Mouse (Mus musculus): ENCODE results near the gene Cbx7. TPM values are rescaled to one million over a fixed set of nuclear protein-coding genes. Genes with fewer than 3 reads are reported as not detected.

The Cbx7 gene
- polyA plus RNA-seq, 1 experiment from 2014 or later: 0.89 TPM

- peak within 1 kb of the TSS; percentile 71 for H3K4me3 ChIP-seq (replicated peaks)
- peaks cover 5% of the 10 kb centered on the region for H3K36me3 ChIP-seq
- peak within 1 kb of the TSS; percentile 95 for H3K4me2 ChIP-seq
- H3K9ac ChIP-seq: peak within 1 kb of the TSS; percentile 87
- peaks cover 62% of the 10 kb centered on the region for H3K4me1 ChIP-seq (replicated peaks)
- ATAC-seq (ENCODE audit: low read depth) (peak; percentile 57), DNase-seq (peak; percentile 76)
- H3K9me3 ChIP-seq (replicated peaks): no peaks in the 10 kb centered on the region
- H3K27ac ChIP-seq: peak within 1 kb of the TSS; percentile 90
- no peaks in the 10 kb centered on the region for H3K27me3 ChIP-seq
- WGBS (ENCODE audit: insufficient replicate concordance): under 1% methylated on average over 20 of the region's 20 CpGs
Observed at GRCm38 (mm10) chr15:79891436-79892212, 79.3 kb downstream of the Cbx7 start, which contains the start of gene Apobec3. Gene Apobec3, plus strand, starts transcription at chr15:79891659.

GRCm38 (mm10) chr15:79884820-79885219 lies 86.1 kb downstream of the Cbx7 start:
- WGBS (ENCODE audit: insufficient replicate concordance): 70% methylated on average over 5 of the region's 5 CpGs
- H3K27me3 ChIP-seq: peaks cover 21% of the 10 kb centered on the region
- H3K9me3 ChIP-seq (replicated peaks): no peaks in the 10 kb centered on the region
- H3K4me1 ChIP-seq (replicated peaks): peaks cover 18% of the 10 kb centered on the region
- DNase-seq: no peak
- H3K36me3 ChIP-seq: no peaks in the 10 kb centered on the region
- no peak overlapping the region for H3K4me2 ChIP-seq
- no peak overlapping the region for H3K27ac ChIP-seq
- no peak overlapping the region for H3K4me3 ChIP-seq (replicated peaks)
- no peak overlapping the region for H3K9ac ChIP-seq
- no peak for ATAC-seq (ENCODE audit: low read depth)

GRCm38 (mm10) chr15:79883352-79883822 lies 87.5 kb downstream of the Cbx7 start:
- WGBS (ENCODE audit: insufficient replicate concordance): under 1% methylated on average over 30 of the region's 30 CpGs
- DNase-seq: peak; percentile 78

GRCm38 (mm10) chr15:79882623-79883267 lies 88.2 kb downstream of the Cbx7 start:
- H3K4me1 ChIP-seq (replicated peaks): peaks cover 16% of the 10 kb centered on the region
- ATAC-seq (ENCODE audit: low read depth) (no peak), DNase-seq (no peak)
- H3K4me2 ChIP-seq: peak overlapping the region; percentile 75
- peaks cover 21% of the 10 kb centered on the region for H3K27me3 ChIP-seq
- no peaks in the 10 kb centered on the region for H3K36me3 ChIP-seq
- no peaks in the 10 kb centered on the region for H3K9me3 ChIP-seq (replicated peaks)
- H3K4me3 ChIP-seq (replicated peaks): peak overlapping the region; percentile 62
- WGBS (ENCODE audit: insufficient replicate concordance): 27% methylated on average over 19 of the region's 19 CpGs
- H3K27ac ChIP-seq: no peak overlapping the region
- peak overlapping the region; percentile 65; the same call in 1 of the 2 replicates for H3K9ac ChIP-seq

More at GRCm38 (mm10) chr15:79883352-79883822, 87.5 kb downstream of the Cbx7 start:
- ATAC-seq (ENCODE audit: low read depth): peak; percentile 85
- 0 out of 2 replicates have a peak overlapping the region, but pooled peaks have one; percentile 36 for H3K27ac ChIP-seq
- H3K36me3 ChIP-seq: no peaks in the 10 kb centered on the region
- peak overlapping the region; percentile 75 for H3K4me2 ChIP-seq
- H3K9ac ChIP-seq: peak overlapping the region; percentile 65
- H3K4me3 ChIP-seq (replicated peaks): peak overlapping the region; percentile 62
- H3K27me3 ChIP-seq: peaks cover 21% of the 10 kb centered on the region
- peaks cover 16% of the 10 kb centered on the region for H3K4me1 ChIP-seq (replicated peaks)
- no peaks in the 10 kb centered on the region for H3K9me3 ChIP-seq (replicated peaks)

DNA sequence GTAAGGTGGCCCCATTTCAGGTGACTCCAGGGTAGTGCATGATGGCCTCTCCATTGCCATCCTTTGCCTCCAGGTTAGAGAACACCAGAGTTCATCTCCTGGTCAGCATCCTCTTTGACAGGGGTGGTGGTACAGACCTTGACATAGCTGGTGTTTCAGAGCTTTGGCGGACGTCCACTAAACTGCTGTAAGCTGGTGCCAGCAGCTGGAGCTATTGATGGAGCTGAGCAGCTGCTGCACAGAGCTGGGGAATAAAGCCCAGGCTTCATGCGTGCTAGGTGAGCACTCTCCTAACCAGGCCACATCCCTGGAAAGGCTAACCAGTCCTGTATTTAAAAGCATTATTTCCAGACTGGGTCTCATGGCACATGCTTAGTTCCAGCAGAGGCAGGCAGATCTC lies 90.4 kb downstream of the Cbx7 start:
- Histone ChIP-seq H3K9ac (no peak overlapping the region), H3K4me1 (replicated peaks) (peaks cover 11% of the 10 kb centered on the region), H3K36me3 (no peaks in the 10 kb centered on the region), H3K9me3 (replicated peaks) (no peaks in the 10 kb centered on the region), H3K4me2 (no peak overlapping the region), H3K27ac (no peak overlapping the region), H3K4me3 (replicated peaks) (no peak overlapping the region), H3K27me3 (peaks cover 21% of the 10 kb centered on the region)
- ATAC-seq (ENCODE audit: low read depth) (no peak), DNase-seq (no peak)
- 67% methylated on average over 3 of the region's 3 CpGs for WGBS (ENCODE audit: insufficient replicate concordance)

DNA sequence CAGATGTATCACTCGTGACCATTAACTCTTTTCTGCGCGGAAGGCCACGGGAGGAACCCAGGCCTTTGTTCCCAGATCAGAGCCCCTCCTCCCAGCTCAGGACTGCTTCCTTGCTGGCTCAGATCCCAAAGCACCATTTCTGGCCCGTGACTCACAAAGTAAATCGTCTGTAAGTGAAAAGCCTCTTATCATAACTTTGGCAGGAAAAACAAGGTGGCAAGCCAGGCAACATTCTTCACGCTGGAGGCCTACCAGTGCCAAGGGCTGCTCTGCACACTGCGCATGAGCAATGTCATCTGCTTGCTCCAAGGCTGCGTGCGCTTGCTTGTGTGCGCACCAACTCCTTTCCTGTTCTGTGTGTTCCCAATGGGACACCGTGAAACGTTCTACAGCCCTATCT lies 91.6 kb downstream of the Cbx7 start:
- Histone ChIP-seq H3K9me3 (replicated peaks) (no peaks in the 10 kb centered on the region), H3K36me3 (no peaks in the 10 kb centered on the region), H3K4me3 (replicated peaks) (no peak overlapping the region), H3K4me2 (no peak overlapping the region), H3K27me3 (peaks cover 21% of the 10 kb centered on the region), H3K9ac (no peak overlapping the region), H3K4me1 (replicated peaks) (peaks cover 9% of the 10 kb centered on the region), H3K27ac (no peak overlapping the region)
- DNase-seq (no peak), ATAC-seq (ENCODE audit: low read depth) (no peak)
- WGBS (ENCODE audit: insufficient replicate concordance): 50% methylated on average over 13 of the region's 13 CpGs

GRCm38 (mm10) chr15:79878725-79879136 lies 92.2 kb downstream of the Cbx7 start:
- H3K4me1 ChIP-seq (replicated peaks): peaks cover 9% of the 10 kb centered on the region
- H3K9ac ChIP-seq: no peak overlapping the region
- ATAC-seq (ENCODE audit: low read depth): no peak
- no peak overlapping the region; the same call in 1 of the 2 replicates for H3K27ac ChIP-seq
- no peaks in the 10 kb centered on the region for H3K9me3 ChIP-seq (replicated peaks)
- 55% methylated on average over 6 of the region's 6 CpGs for WGBS (ENCODE audit: insufficient replicate concordance)
- no peak overlapping the region for H3K4me2 ChIP-seq
- DNase-seq: no peak
- H3K4me3 ChIP-seq (replicated peaks): no peak overlapping the region
- peaks cover 21% of the 10 kb centered on the region for H3K27me3 ChIP-seq
- H3K36me3 ChIP-seq: no peaks in the 10 kb centered on the region

GRCm38 (mm10) chr15:79875261-79875995 lies 95.5 kb downstream of the Cbx7 start:
- Histone ChIP-seq H3K27me3 (no peaks in the 10 kb centered on the region), H3K4me1 (replicated peaks) (no peaks in the 10 kb centered on the region), H3K4me2 (no peak overlapping the region), H3K27ac (no peak overlapping the region), H3K9ac (no peak overlapping the region), H3K9me3 (replicated peaks) (no peaks in the 10 kb centered on the region), H3K4me3 (replicated peaks) (no peak overlapping the region), H3K36me3 (no peaks in the 10 kb centered on the region)
- no peak for ATAC-seq (ENCODE audit: low read depth)
- 85% methylated on average over 18 of the region's 18 CpGs for WGBS (ENCODE audit: insufficient replicate concordance)
- no peak for DNase-seq

DNA sequence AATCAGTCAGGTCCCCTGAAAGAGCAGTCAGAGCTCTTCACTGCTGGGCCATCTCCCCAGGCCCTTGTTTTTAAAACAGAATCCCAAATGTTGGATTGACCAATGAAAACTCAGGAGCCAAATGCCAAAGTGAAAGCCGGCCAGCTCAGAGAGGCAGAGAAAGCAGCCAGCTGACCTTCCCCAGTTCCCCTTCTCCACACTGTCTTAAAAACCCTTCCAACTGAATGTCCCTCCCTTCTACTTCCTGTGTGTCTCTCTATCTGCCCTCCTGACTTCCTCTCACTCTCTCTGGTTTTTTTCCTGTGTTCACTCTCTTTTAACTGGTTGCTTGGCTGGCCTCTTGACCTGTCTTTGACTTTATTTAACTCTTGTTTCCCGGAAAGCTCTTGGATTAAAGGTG lies 96.9 kb downstream of the Cbx7 start:
- DNase-seq: no peak
- no peak for ATAC-seq (ENCODE audit: low read depth)
- Histone ChIP-seq H3K9ac (no peak overlapping the region), H3K9me3 (replicated peaks) (no peaks in the 10 kb centered on the region), H3K4me1 (replicated peaks) (no peaks in the 10 kb centered on the region), H3K4me2 (no peak overlapping the region), H3K27me3 (no peaks in the 10 kb centered on the region), H3K27ac (no peak overlapping the region), H3K4me3 (replicated peaks) (no peak overlapping the region), H3K36me3 (no peaks in the 10 kb centered on the region)
- 36% methylated on average over 2 of the region's 2 CpGs for WGBS (ENCODE audit: insufficient replicate concordance)

- Histone ChIP-seq H3K36me3 (no peaks in the 10 kb centered on the region), H3K4me2 (no peak overlapping the region), H3K4me3 (replicated peaks) (no peak overlapping the region), H3K9ac (no peak overlapping the region), H3K27ac (no peak overlapping the region), H3K4me1 (replicated peaks) (no peaks in the 10 kb centered on the region), H3K27me3 (no peaks in the 10 kb centered on the region), H3K9me3 (replicated peaks) (no peaks in the 10 kb centered on the region)
- DNase-seq (no peak), ATAC-seq (ENCODE audit: low read depth) (no peak)
- WGBS (ENCODE audit: insufficient replicate concordance): 75% methylated on average over 8 of the region's 8 CpGs
Observed at GRCm38 (mm10) chr15:79873545-79873944, 97.4 kb downstream of the Cbx7 start.

Measured in liver, embryonic 13.5 days (tissue).